Mouse (Mus musculus): Measurements from ENCODE around the gene Aloxe3. TPM values are rescaled to one million over a fixed set of nuclear protein-coding genes. Genes with fewer than 3 reads are reported as not detected.

Aloxe3 gene
- total and polyA plus RNA-seq, 2 experiments = 0.09 TPM; not detected in 1

DNA sequence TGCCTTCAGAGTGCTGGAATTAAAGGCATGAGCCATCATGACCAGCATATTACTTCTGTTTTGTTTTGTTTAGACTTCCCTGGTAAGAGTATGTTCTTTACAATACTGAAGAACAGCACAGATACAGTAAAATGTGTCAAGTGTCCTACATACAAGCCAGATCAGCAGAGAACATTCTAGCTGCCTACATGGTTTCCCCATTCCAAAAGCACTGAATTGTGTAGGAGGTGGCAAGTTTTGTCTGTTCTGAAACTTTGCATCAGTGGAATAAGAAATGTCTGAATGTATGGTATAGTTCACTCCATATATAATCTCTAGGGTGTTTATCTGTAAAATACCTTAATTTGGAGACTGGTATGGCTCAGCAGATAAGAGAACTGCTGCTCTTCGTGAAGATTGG, 29.7 kb downstream of the Aloxe3 start:
- Histone ChIP-seq H3K27ac (replicated peaks; ENCODE audit: insufficient read depth, low read depth, low read length) (no peak overlapping the region), H3K4me3 (ENCODE audit: insufficient read depth, low read depth, low read length) (no peak overlapping the region), H3K36me3 (ENCODE audit: control insufficient read depth, insufficient read depth, low read length) (no peaks in the 10 kb centered on the region), H3K27me3 (ENCODE audit: control insufficient read depth, insufficient read depth, low read length) (peaks cover 3% of the 10 kb centered on the region; the same call in 1 of the 2 replicates), H3K79me2 (ENCODE audit: control insufficient read depth, insufficient read depth, low read length) (no peaks in the 10 kb centered on the region), H3K9ac (ENCODE audit: low read depth, low read length) (no peak overlapping the region), H3K4me1 (ENCODE audit: control insufficient read depth, insufficient read depth, low read length) (no peaks in the 10 kb centered on the region)
- no peak for DNase-seq (ENCODE audit: extremely low read depth, low read depth, low spot score)
- TF ChIP-seq POLR2A (IDR thresholded peaks at IDR 0.05; ENCODE audit: extremely low read depth, insufficient read depth, low read length) = no peak
- no peak for TF ChIP-seq CTCF (IDR thresholded peaks at IDR 0.05; ENCODE audit: low read depth, low read length)
- WGBS = 31% methylated on average over 1 of the region's 1 CpGs

- H3K79me2 ChIP-seq (ENCODE audit: control insufficient read depth, insufficient read depth, low read length) = no peaks in the 10 kb centered on the region
- H3K9ac ChIP-seq (ENCODE audit: low read depth, low read length) = no peak within 1 kb of the TSS
- H3K4me3 ChIP-seq (ENCODE audit: insufficient read depth, low read depth, low read length) = no peak within 1 kb of the TSS
- no peak for DNase-seq (ENCODE audit: extremely low read depth, low read depth, low spot score)
- H3K4me1 ChIP-seq (ENCODE audit: control insufficient read depth, insufficient read depth, low read length) = no peaks in the 10 kb centered on the region
- H3K27me3 ChIP-seq (ENCODE audit: control insufficient read depth, insufficient read depth, low read length) = peaks cover 3% of the 10 kb centered on the region; the same call in 1 of the 2 replicates
- WGBS = 8% methylated on average over 18 of the region's 18 CpGs
- no peak within 1 kb of the TSS for H3K27ac ChIP-seq (replicated peaks; ENCODE audit: insufficient read depth, low read depth, low read length)
- H3K36me3 ChIP-seq (ENCODE audit: control insufficient read depth, insufficient read depth, low read length) = no peaks in the 10 kb centered on the region
- TF ChIP-seq POLR2A (IDR thresholded peaks at IDR 0.05; ENCODE audit: extremely low read depth, insufficient read depth, low read length) (no peak), CTCF (IDR thresholded peaks at IDR 0.05; ENCODE audit: low read depth, low read length) (no peak)
Observed at GRCm38 (mm10) chr11:69156800-69157199, 31.1 kb downstream of the Aloxe3 start, which contains the start of gene Alox12b. Gene Alox12b, plus strand, starts transcription at chr11:69156989.

DNA sequence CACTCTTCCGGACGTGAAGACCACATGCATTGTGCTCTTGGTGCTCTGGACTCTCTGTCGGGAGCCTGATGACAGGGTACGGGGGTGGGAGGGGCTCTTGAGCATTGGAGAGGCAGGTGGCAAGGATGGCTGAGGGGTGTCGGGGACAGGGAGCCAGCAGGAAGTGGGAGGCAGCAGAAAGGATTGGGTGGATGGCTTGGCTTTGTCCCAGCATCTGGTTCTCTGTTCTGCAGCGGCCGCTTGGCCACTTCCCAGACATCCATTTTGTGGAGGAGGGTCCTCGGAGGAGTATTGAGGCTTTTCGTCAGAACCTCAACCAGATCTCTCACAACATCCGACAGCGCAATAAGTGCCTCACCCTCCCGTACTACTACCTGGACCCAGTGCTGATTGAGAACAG, 43.6 kb downstream of the Aloxe3 start:
- Histone ChIP-seq H3K27ac (replicated peaks; ENCODE audit: insufficient read depth, low read depth, low read length) (no peak overlapping the region), H3K4me3 (ENCODE audit: insufficient read depth, low read depth, low read length) (no peak overlapping the region), H3K27me3 (ENCODE audit: control insufficient read depth, insufficient read depth, low read length) (no peaks in the 10 kb centered on the region), H3K9ac (ENCODE audit: low read depth, low read length) (no peak overlapping the region), H3K79me2 (ENCODE audit: control insufficient read depth, insufficient read depth, low read length) (no peaks in the 10 kb centered on the region), H3K4me1 (ENCODE audit: control insufficient read depth, insufficient read depth, low read length) (no peaks in the 10 kb centered on the region), H3K36me3 (ENCODE audit: control insufficient read depth, insufficient read depth, low read length) (no peaks in the 10 kb centered on the region)
- no peak for DNase-seq (ENCODE audit: extremely low read depth, low read depth, low spot score)
- TF ChIP-seq POLR2A (IDR thresholded peaks at IDR 0.05; ENCODE audit: extremely low read depth, insufficient read depth, low read length) (no peak), CTCF (IDR thresholded peaks at IDR 0.05; ENCODE audit: low read depth, low read length) (no peak)
- 86% methylated on average over 12 of the region's 12 CpGs for WGBS

- WGBS = 36% methylated on average over 7 of the region's 7 CpGs
- no peak overlapping the region for H3K27ac ChIP-seq (replicated peaks; ENCODE audit: insufficient read depth, low read depth, low read length)
- peak; percentile 3 for DNase-seq (ENCODE audit: extremely low read depth, low read depth, low spot score)
Observed at GRCm38 (mm10) chr11:69171626-69172025, 45.9 kb downstream of the Aloxe3 start.

DNA sequence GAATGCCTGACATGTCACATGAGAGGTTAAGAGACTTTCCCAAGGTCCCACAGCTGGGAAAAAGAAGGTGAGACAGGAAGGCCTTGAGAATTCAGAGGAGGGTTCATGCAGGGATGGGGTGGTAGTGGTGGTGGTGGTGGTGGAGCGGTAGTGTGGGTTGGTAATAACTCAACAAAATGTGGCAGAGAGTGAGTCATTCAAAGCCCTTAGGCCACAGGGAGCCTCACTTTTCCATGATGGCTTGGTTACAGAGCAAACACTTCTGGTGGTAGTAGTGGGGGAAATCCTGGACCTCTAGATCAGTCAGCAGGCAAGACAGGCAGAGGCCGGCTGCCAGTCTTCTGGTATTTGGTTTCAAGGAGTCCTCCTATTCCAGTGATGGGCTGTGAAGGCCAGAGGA, 46.9 kb downstream of the Aloxe3 start:
- no peak overlapping the region for H3K4me3 ChIP-seq (ENCODE audit: insufficient read depth, low read depth, low read length)
- TF ChIP-seq POLR2A (IDR thresholded peaks at IDR 0.05; ENCODE audit: extremely low read depth, insufficient read depth, low read length) (no peak), CTCF (IDR thresholded peaks at IDR 0.05; ENCODE audit: low read depth, low read length) (no peak)
- no peaks in the 10 kb centered on the region for H3K79me2 ChIP-seq (ENCODE audit: control insufficient read depth, insufficient read depth, low read length)
- WGBS = 92% methylated on average over 2 of the region's 2 CpGs
- H3K9ac ChIP-seq (ENCODE audit: low read depth, low read length) = no peak overlapping the region
- no peaks in the 10 kb centered on the region for H3K27me3 ChIP-seq (ENCODE audit: control insufficient read depth, insufficient read depth, low read length)
- DNase-seq (ENCODE audit: extremely low read depth, low read depth, low spot score) = no peak
- no peaks in the 10 kb centered on the region for H3K36me3 ChIP-seq (ENCODE audit: control insufficient read depth, insufficient read depth, low read length)
- no peak overlapping the region for H3K27ac ChIP-seq (replicated peaks; ENCODE audit: insufficient read depth, low read depth, low read length)
- H3K4me1 ChIP-seq (ENCODE audit: control insufficient read depth, insufficient read depth, low read length) = no peaks in the 10 kb centered on the region

More at GRCm38 (mm10) chr11:69171626-69172025, 45.9 kb downstream of the Aloxe3 start:
- Histone ChIP-seq H3K4me3 (ENCODE audit: insufficient read depth, low read depth, low read length) (no peak overlapping the region), H3K27me3 (ENCODE audit: control insufficient read depth, insufficient read depth, low read length) (no peaks in the 10 kb centered on the region), H3K36me3 (ENCODE audit: control insufficient read depth, insufficient read depth, low read length) (no peaks in the 10 kb centered on the region), H3K79me2 (ENCODE audit: control insufficient read depth, insufficient read depth, low read length) (no peaks in the 10 kb centered on the region), H3K9ac (ENCODE audit: low read depth, low read length) (no peak overlapping the region), H3K4me1 (ENCODE audit: control insufficient read depth, insufficient read depth, low read length) (no peaks in the 10 kb centered on the region)
- TF ChIP-seq POLR2A (IDR thresholded peaks at IDR 0.05; ENCODE audit: extremely low read depth, insufficient read depth, low read length) (no peak), CTCF (IDR thresholded peaks at IDR 0.05; ENCODE audit: low read depth, low read length) (peak; percentile 90)

GRCm38 (mm10) chr11:69174722-69175121, 49.0 kb downstream of the Aloxe3 start:
- H3K36me3 ChIP-seq (ENCODE audit: control insufficient read depth, insufficient read depth, low read length) = no peaks in the 10 kb centered on the region
- TF ChIP-seq POLR2A (IDR thresholded peaks at IDR 0.05; ENCODE audit: extremely low read depth, insufficient read depth, low read length) = no peak
- TF ChIP-seq CTCF (IDR thresholded peaks at IDR 0.05; ENCODE audit: low read depth, low read length) = no peak
- H3K79me2 ChIP-seq (ENCODE audit: control insufficient read depth, insufficient read depth, low read length) = no peaks in the 10 kb centered on the region
- no peak for DNase-seq (ENCODE audit: extremely low read depth, low read depth, low spot score)
- H3K27ac ChIP-seq (replicated peaks; ENCODE audit: insufficient read depth, low read depth, low read length) = no peak overlapping the region
- H3K9ac ChIP-seq (ENCODE audit: low read depth, low read length) = no peak overlapping the region
- H3K4me3 ChIP-seq (ENCODE audit: insufficient read depth, low read depth, low read length) = no peak overlapping the region
- WGBS = 88% methylated on average over 7 of the region's 7 CpGs
- H3K4me1 ChIP-seq (ENCODE audit: control insufficient read depth, insufficient read depth, low read length) = no peaks in the 10 kb centered on the region
- no peaks in the 10 kb centered on the region for H3K27me3 ChIP-seq (ENCODE audit: control insufficient read depth, insufficient read depth, low read length)

All from liver, adult 2 months (tissue).